Mouse (Mus musculus) NIH3T3 (cell line): ENCODE data around the gene 1810010H24Rik.
A peak's percentile ranks its signal among the peaks of the same experiment; 100 is the strongest.
"Not testable (repeated sequence)": the region's sequence is repeated elsewhere in the genome, so short reads cannot be mapped to it uniquely, and the experiment has no call there.

ENCODE experiments used
- DNase-seq: peaks from one replicate; pipeline ENCODE4 v3.0.0-alpha.2; 2012; ENCODE audit warnings: low read depth

The 1810010H24Rik gene

DNA sequence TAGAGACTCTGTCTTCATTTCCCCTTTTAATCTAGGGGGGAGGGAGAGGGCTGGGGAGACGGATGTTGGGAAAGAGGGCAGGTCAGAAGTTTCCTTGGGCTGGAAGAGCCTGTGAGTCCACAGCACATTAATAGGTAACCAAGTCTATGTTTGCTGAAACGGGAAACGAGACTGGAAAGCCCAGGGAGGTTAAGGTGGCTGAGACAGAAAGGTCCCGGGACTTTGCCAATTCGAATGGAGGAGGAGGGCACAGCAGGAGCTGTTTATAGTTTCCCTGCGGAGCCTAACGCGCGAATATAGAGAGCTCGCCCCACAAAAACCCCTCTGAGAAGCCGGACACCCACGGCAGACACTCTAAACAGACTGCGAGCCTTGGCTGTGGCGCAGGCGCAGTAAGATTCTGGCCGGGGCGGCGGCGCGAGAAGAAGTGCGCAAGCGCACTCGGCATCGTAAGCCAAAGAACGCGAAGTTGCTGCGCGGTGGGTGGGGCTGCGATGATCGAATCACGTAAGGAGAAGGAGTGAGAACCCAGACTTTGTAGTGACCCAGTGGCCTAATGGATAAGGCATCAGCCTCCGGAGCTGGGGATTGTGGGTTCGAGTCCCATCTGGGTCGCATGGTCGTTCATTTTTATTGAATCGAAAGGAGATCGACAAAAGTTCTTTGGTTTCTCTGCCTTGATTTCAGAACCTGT is 13.0 kb upstream of the 1810010H24Rik start:
- DNase-seq: peak; percentile 98

DNA sequence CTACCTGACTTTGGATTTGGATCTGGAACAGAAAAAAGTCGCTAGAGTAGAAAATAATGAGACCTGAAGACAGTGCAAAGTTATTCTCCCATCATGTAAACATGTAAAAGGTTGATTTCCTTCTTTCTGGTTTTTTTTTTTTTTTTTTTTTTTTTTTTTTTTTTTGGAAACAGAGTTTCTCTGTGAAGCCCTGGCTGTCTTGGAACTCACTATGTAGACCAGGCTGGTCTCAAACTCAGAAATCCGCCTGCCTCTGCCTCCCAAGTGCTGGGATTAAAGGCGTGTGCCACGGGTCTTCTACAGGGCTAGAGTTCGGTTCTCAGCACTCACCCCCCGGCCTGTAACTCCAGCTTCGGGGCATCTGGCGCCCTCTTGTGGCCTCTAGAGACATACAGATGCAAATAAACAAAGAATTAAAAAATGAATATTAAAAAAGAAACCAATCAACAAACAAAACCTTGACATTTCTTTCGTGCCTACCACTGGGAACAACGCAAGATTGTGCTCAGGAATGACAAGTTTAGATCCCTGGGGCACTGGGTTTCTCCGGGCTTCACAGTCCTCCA is 11.4 kb upstream of the 1810010H24Rik start:
- no peak for DNase-seq

DNA sequence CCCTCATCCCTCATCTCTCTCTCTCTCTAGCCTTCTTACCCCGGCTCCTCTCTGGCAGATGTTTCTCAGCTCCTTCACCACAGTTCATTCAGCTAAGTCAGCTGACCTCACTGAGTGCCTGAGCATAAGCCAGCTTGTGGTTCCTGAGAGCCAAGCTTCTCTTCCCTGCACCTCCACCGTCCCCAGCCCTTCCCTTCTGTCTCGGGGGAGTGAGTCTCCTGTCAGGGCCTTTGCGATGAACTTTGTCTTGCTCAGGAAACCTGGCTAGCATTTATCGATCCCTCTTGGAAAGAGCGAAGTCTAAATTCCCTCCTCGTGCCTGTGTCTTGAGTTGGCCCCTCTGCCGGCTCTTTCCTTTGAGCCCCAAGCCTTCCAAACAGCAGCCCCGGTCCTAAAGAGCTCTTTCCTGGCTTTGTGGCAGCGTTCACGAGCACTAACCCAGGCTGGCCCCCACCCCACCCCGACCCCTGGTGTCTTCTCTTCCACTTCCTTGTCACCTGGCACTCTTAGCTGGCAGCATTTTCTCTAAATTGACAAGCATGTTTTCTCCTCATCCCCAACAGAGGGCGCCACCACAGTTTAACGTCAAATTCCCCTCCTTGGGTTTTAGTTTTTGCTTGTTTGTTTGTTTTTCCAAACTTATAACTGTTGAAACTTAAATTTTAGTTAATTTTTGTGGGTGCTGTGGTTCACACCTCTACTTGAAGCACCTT is 10.7 kb upstream of the 1810010H24Rik start:
- DNase-seq: peak; percentile 59

DNA sequence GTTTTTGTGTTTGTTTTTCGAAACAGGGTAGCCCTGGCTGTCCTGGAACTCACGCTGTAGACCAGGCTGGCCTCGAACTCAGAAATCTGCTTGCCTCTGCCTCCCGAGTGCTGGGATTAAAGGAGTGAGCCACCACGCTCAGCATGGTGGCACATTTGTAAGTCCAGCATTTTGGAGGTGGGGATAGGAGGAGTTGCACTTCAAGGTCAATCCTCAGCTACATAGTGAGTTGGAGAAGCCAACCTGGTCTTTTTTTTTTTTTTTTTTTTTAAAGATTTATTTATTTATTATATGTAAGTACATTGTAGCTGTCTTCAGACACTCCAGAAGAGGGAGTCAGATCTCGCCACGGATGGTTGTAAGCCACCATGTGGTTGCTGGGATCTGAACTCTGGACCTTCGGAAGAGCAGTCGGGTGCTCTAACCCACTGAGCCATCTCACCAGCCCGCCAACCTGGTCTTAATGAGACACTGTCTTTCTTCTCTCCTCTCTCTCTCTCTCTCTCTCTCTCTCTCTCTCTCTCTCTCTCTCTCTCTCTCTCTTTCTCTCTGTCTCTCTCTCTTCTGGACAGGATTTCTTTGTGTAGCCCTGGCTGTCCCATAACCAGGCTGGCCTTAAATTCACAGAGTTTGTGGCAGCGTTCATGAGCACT is 9.8 kb upstream of the 1810010H24Rik start:
- DNase-seq: not testable (repeated sequence)

DNA sequence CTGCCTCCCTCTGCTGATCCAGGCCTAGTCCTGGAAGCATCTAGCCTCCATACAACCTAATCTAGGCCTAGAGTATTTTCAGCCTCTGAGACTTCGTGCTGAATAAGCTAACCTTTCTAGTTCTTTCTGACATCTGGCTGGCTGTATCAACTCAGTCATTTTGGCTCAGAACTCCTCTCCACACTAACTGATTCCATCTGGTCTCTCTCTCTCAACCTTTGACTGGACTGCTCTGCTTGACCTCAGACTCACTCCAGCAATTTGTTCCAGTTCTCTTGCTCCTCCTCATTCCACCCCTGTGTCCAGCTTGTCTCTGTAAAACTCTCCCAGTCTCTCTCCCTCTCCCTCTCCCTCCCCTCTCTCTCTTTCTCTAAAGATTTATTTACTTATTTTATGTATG is 8.6 kb upstream of the 1810010H24Rik start:
- DNase-seq: peak; percentile 87

DNA sequence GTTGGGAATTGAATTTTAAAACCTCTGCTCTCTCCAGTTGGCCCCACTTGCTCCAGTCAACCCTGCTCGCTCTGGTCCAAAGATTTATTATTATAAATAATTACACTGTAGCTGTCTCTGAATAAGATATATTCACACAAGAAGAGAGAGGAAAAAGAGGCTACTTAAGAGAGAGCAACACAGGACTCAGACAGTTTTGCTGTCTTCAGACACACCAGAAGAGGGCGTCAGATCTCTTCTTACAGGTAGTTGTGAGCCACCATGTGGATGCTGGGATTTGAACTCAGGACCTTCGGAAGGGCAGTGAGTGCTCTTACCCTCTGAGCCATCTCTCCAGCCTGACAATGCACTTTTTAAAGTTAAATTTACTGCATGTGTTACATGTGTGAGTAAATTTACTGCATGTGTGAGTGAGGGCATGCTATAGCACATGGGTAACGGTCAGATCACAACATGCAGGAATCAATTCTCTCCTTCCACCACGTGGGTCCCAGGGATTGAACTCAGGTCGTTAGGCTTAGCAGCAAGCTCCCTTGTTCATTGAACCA is 8.1 kb upstream of the 1810010H24Rik start:
- DNase-seq: no peak

DNA sequence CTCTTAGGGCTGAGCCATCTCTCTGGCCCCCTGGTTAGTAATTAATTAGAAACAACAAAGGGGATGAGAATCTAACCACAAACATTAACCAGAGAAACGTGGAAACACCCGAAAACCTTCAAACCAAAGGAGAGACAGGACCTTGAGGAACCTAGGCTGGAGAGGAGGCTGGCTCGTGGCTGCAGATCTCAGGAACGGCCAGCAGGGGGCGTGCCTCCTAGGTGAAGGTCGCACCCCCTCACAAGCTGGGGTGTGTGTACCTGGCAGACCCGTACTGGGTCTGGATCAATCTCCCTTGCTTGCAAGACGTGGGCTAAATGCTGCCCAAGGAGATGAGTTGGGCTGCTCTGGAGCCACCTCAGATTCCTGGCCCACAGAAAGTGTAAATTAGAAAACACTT is 6.9 kb upstream of the 1810010H24Rik start:
- DNase-seq: no peak

DNA sequence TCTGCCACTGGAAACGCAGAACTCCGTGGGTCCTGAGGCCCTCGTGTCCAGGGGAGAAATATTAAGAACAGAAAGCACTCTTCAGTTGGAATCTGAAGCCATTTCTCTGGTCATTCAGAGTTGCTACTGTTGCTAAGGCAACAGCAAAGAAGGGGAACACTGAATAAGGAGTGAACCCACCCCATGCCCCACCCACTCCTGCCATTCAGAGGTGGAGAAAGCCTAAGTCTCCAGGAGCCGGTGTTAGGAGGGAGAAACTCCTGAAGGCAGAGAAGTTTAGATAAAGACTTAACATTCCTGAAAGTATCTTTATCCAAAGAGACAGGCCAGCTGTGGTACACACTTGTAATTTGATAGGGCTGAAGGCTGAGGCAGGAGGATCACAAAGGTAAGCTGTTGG is 6.2 kb upstream of the 1810010H24Rik start:
- no peak for DNase-seq

DNA sequence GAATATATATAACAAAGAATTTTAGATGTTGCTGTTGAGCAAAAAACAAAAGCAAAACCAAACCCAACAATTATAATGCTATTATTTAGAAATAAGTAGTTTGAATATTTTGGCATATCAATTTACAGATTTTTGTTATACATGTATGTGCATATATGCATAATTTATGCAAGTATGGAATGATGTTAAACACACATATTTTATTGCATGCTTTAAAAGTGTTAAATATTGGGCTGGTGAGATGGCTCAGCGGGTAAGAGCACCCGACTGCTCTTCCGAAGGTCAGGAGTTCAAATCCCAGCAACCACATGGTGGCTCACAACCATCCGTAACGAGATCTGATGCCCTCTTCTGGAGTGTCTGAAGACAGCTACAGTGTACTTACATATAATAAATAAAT is 5.8 kb upstream of the 1810010H24Rik start:
- DNase-seq: not testable (repeated sequence)

DNA sequence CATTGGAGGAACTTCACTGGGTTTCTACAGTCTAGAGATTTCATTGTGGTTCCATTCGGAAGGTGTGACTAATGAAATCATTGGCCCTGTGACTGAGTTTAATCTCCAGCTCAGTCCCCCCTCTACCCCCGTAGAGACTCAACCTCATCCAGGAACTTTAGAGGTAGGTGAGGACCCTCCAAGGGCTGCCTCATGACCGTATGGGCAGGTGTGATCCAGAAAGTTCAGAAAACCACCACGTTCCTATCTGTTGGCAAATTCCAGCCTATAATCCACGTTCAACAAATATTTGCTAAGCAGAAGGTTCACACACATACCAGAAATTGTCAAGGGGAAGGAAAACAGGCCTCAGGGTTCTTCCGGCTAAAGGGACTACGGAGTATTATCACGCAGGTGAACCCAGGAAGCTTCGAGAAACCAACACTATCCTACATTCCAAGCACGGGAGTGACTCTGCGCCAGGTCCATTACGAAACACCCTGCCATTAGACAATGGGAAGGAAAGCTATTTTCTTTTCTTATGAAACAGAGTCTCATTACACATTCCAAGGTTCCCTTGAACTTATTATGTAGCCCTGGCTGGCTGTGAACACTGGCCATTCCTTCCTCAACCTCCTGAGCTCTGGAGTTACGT is 3.3 kb upstream of the 1810010H24Rik start:
- no peak for DNase-seq

DNA sequence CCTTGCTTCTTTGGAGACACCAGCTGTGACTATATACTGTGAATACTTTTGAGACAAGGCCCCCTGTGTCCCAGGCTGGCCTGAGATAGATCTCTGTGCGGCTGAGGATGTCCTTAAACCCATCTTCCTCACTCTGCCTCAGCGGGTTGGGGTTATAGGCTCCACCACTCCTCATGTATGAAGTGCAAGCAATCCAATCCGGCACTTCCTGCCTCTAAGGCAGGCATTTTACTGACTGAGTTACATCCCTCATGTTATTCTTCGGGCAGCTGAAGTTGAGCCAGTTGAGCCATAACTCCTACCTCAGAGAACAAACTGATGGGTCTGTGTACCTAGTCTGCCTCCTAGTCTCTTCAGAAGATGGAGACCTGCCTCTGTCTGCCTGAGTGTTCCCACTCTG is 1.1 kb upstream of the 1810010H24Rik start:
- no peak for DNase-seq

DNA sequence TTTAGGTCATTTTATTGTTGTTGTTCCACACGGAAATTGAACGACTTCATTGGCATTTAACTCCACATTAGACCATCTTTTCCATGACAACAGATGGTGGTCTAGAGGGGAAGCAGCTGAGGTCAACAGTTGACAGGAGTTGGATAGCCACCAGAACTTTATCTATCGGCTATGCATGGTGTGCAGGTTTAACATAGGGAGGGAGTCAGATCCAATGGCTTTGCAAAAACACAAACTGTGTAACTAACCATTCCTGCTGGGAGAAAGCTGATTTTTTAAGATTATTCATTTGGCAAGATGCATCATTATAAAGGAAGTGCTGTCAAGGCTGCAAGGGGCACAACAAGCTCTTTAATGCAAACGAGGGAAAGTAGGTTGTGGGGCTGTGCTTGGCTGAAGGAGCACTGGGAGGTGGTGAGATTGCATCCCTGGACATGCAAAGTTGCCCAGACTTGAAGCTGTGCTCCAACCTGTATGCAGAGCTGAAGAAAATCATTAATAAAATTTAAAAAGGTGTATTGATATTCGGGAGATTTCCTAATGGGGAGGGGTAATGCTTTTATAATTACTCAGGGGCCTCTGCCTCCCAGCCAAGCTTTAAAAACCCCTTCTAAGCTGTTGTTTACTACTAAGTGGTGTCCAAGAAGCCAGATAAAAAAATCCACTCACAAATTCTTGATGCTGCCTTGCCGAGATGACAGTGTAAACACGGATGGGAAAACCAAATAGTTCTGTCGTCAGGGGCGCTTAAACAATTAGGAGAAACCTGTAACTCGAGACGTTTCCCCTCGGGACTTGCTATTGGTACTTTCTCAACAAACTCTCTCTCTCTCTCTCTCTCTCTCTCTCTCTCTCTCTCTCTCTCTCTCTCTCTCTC is 1.3 kb downstream of the 1810010H24Rik start:
- peak; percentile 53 for DNase-seq

DNA sequence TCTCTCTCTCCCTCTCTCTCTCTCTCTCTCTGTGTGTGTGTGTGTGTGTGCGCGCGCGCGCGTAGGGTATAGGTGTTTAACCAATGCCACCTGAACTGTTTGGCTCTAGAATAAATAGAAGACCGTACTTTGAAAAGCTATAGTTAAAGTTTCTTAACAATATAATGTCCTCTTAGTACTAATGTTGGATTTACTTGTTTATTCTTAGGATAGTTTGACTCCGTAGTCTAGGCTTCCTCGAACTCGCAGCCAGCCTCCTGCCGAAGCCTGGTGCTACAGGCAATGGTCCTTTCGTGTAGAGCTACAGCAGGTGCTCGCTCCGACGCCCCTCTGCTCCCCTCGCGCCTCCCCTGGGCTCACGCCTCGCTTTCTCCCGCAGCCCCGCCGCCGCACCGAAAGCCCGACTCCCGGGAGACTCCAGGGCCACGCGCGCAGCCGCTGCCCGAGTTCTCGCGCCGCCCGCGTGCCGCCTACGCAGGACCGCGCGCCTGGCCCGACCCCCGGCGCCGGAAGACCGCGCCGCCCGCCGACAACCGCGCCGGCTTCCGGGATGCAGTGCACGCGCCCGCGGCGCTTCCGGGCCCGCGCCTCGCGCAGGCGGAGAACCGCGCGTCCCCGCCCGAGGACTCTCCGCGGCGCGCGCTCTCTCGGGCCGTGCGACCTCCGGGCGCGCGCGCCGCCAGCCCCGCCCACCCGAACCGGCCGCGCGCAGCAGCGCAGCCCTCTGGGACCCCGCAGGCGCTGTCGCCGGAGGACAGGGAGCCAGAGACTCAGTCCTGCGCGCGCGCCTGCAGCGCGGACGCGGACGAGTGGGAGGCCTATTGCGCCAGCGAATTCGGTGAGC is 2.2 kb downstream of the 1810010H24Rik start:
- DNase-seq: peak; percentile 95

DNA sequence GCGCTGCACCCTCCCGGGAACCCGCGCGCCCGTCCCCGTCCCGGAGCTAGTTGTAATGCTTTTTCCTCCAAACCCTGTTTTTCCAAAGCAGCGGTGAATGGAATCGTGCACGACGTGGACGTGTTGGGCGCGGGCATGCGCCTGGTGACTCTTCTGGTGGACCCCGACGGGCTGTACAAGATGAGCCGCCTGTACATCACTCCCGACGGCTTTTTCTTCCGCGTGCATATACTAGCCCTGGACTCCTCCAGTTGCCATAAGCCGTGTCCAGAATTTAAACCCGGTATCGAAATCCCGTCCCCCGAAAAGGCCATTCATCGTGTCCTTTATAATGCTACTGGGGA is 2.8 kb downstream of the 1810010H24Rik start:
- DNase-seq: no peak

DNA sequence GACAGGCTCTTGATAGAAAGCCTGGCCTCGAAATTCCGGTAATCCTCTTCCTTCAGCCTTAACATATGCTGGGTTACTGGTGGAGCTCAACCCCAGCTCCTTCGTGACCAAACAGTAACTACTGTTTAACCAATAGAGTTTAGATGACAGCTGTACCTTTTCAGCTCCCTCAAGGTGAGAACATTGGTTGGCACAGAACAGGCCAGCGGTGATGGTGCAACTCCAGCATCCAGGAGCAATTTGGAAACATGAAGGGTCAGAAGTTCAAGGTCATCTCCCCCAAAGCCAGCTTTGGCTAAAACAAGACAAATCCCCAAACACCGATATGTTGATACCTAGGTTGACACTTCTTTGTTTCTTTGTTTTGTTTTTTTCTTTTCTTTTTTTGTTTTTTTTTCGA is 3.3 kb downstream of the 1810010H24Rik start:
- DNase-seq: no peak

DNA sequence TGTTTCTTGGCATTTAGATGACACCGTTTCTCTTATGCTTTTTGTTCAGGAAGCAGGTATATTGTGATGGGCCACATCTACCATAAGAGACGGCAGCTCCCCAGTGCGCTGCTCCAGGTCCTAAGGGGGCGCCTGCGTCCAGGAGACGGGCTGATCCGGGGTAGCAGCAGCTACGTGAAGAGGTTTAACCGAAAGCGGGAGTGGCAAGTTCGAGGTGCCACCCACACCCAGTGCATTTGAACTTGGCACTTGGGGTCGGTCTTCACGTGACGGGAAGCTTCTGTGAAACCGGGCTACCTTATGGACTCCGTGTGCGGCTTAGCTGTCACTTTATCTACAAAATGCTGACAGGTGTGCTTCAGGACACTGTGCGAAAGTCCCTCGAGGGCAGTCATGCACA is 4.1 kb downstream of the 1810010H24Rik start:
- DNase-seq: no peak

DNA sequence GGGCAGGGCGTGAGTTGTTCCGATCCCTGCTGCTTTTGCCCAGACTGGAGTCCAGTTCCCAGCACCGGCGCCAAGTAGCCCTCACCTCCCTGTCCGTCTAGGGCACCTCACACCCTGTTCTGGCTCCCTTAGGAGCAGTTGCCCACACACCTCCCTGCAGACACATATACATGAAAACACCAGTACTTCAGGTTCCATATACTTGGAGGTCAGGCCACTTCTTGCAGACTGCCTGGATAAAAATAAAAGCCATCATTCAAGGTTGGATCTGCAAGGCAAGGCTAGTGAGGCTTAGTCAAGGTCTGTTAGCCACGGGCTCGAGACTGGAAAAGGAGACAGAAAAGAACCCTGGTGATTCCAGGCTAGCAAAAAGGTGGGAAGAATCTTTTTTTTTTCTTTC is 6.2 kb downstream of the 1810010H24Rik start:
- DNase-seq: no peak

DNA sequence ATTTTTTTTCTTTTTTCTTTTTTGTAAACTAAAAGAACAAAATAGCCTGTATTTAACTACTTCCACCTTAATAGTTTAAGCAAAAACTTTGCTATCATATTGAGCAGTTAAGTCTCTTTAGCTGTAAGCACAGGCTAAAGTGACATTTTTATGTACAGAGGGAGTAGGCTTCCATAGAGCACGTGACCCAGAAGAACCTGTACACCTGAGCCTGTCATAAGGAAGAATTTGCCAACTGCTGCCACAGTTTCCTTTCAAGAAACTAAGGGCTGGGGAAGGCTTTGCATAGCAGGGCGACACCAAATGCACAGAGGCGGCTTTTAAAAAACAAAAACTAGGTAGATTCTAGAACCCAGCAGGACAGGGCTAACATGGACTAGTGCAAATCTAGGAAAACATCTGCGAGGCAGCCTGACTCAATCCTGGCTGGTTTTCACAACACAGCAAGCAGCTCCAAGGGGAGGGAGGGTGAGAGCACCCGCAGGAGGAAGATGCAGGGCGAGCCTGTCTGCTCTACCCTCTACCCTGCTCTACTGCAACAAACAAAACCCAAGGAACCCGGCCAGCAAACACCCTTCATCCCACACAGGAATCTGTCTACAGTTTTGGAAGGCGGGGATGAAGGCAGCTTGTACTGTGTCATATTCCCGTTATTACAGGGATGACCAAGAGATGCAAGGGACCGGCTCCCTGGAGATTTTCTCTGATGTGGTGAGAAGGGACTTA is 8.8 kb downstream of the 1810010H24Rik start:
- no peak for DNase-seq

DNA sequence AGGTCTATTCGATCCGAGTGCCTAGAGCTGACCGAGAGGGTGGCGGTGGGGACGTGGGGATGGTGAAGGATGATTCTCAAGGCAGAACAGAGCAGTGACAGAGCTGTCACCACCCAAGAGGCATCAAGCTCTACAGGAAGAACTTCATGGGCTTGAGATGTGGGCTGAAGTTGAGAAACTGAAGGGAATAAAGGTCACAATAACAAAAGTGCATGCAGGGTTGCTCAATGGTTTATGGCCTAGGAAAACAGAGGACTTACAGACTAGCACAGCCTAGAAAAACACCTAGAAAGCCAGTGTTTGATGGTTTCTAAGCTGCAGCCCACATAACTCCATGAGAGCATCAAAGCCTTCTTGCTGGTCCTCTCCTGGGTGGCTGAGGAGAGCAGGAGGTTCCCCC is 13.9 kb downstream of the 1810010H24Rik start:
- no peak for DNase-seq

DNA sequence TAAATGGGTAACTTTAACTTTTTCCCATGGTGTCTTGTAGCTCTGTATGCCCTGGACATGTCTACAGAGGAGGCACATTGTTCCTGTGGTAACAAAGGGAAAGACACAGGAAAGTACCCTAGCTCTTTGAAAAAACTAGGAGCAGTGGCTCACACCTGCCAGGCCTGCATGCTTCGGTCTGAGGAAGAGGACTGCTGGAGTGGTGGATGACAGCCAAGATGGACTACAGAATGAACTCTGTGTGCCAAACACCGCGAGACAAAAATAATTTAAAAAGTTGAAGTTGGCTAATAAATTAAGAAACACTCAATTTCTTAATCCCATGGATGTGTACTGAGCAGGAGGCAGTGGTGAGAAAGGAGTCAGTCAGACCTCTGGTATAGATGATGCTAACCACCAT is 15.9 kb downstream of the 1810010H24Rik start:
- no peak for DNase-seq
